Mouse (Mus musculus) midbrain, embryonic 15.5 days (tissue): Measurements from ENCODE around the gene Rpl18a. TPM values are rescaled to one million over a fixed set of nuclear protein-coding genes. Genes with fewer than 3 reads are reported as not detected.

Experiments used
- ATAC-seq: fragments of 200-750 bp; cut with Nextera tagmentation; replicated peaks from 2 replicates; pipeline ENCODE4 v1.8.0; 2017; ENCODE audit warnings: moderate TSS enrichment
- H3K27ac ChIP-seq: fragments of 300-500 bp; sonication (generic); 2 replicates; pipeline ENCODE4 v1.5.1; 2015; ENCODE audit warnings: mild to moderate bottlenecking, inconsistent platforms
- H3K27me3 ChIP-seq: fragments of 300-500 bp; sonication (generic); replicated peaks from 2 replicates; pipeline ENCODE4 v1.6.1; 2015; ENCODE audit warnings: inconsistent platforms
- H3K36me3 ChIP-seq: fragments of 300-500 bp; sonication (generic); replicated peaks from 2 replicates; pipeline ENCODE4 v1.6.1; 2015; ENCODE audit warnings: inconsistent platforms
- H3K4me1 ChIP-seq: fragments of 300-500 bp; sonication (generic); 2 replicates; pipeline ENCODE4 v1.6.1; 2015; ENCODE audit warnings: inconsistent platforms
- H3K4me2 ChIP-seq: fragments of 300-500 bp; sonication (generic); 2 replicates; pipeline ENCODE4 v1.6.1; 2015; ENCODE audit warnings: inconsistent platforms, mild to moderate bottlenecking, moderate library complexity
- H3K4me3 ChIP-seq: fragments of 300-500 bp; sonication (generic); 2 replicates; pipeline ENCODE4 v1.5.1; 2015; ENCODE audit warnings: mild to moderate bottlenecking, inconsistent platforms
- H3K9ac ChIP-seq: fragments of 300-500 bp; sonication (generic); 2 replicates; pipeline ENCODE4 v1.6.1; 2015; ENCODE audit warnings: mild to moderate bottlenecking, inconsistent platforms
- H3K9me3 ChIP-seq: fragments of 300-500 bp; sonication (generic); 2 replicates; pipeline ENCODE4 v1.6.1; 2016; ENCODE audit warnings: inconsistent platforms
- whole genome bisulfite sequencing: fragments of 180-500 bp; shearing (Covaris S2); methylation state at CpG from one replicate; pipeline ENCODE4 v1.1.7; 2015; ENCODE audit warnings: mixed read lengths; 5-methylcytosine and 5-hydroxymethylcytosine counted together
- microRNA counts: library from miRNA; unstranded; fragments of <30 nt; microRNA quantifications from one replicate; lab custom pipeline; 2016
- microRNA-seq: library from miRNA; unstranded; fragments of <30 nt; microRNA quantifications from one replicate; pipeline ENCODE4, GENCODE M21; 2016
- polyA plus RNA-seq: library from polyadenylated mRNA; unstranded; fragments of >200 nt; fragmentation: Nextera tagmentation; extraction: Ambion mirVana; gene quantifications from 2 replicates; pipeline ENCODE4 v1.2.1, GENCODE M21; 2015

Gene Rpl18a
- polyA plus RNA-seq, 1 experiment from 2014 or later = 2,093 TPM

GRCm38 (mm10) chr8:70846371-70847154, 50.6 kb downstream of the Rpl18a start:
- Histone ChIP-seq H3K4me2 (no peak overlapping the region), H3K9ac (no peak overlapping the region), H3K27ac (no peak overlapping the region), H3K9me3 (no peaks in the 10 kb centered on the region), H3K36me3 (no peaks in the 10 kb centered on the region), H3K4me3 (no peak overlapping the region), H3K4me1 (no peaks in the 10 kb centered on the region), H3K27me3 (no peaks in the 10 kb centered on the region)
- no peak for ATAC-seq
- 58% methylated on average over 15 of the region's 15 CpGs for WGBS

GRCm38 (mm10) chr8:70845108-70845507, 52.1 kb downstream of the Rpl18a start:
- Histone ChIP-seq H3K27me3 (no peaks in the 10 kb centered on the region), H3K36me3 (no peaks in the 10 kb centered on the region), H3K9ac (no peak overlapping the region), H3K9me3 (no peaks in the 10 kb centered on the region), H3K4me2 (no peak overlapping the region), H3K4me3 (no peak overlapping the region), H3K4me1 (peaks cover 8% of the 10 kb centered on the region), H3K27ac (no peak overlapping the region)
- no peak for ATAC-seq
- WGBS = 46% methylated on average over 5 of the region's 5 CpGs

MicroRNAs within 50 kb of the gene (microRNA counts, 519-probe panel; counts per million panel counts)
- not detected for microRNA mmu-miR-1969 (lab: Ali Mortazavi, UCI)

Small RNAs within 50 kb of the gene (microRNA-seq; reads per million reads assigned to microRNA genes)
- gene Mir1969 (14.0 reads per million, percentile 32 among the genes with 10 or more reads in this experiment), gene Mir7067 (0.92 reads per million)

Other genes starting within 250 kb of the Rpl18a start
- 70.1 and 74.5 TPM in 2 replicates for gene Pgpep1, start 237.0 kb downstream of the Rpl18a start, polyA plus RNA-seq
- 175 and 193 TPM in 2 replicates for gene Lsm4, start 224.2 kb downstream of the Rpl18a start, polyA plus RNA-seq
- 83.0 and 94.4 TPM in 2 replicates for gene Jund, start 198.5 kb downstream of the Rpl18a start, polyA plus RNA-seq
- gene Iqcn, start 194.0 kb downstream of the Rpl18a start, polyA plus RNA-seq = 0.05 and 0.14 TPM in 2 replicates
- gene Gm3336, start 178.9 kb downstream of the Rpl18a start, polyA plus RNA-seq = not detected in 2 replicates
- 0.15 and 0.46 TPM in 2 replicates for gene Pde4c, start 173.7 kb downstream of the Rpl18a start, polyA plus RNA-seq
- 473 and 487 TPM in 2 replicates for gene Rab3a, start 142.7 kb downstream of the Rpl18a start, polyA plus RNA-seq
- gene Mpv17l2, start 136.5 kb downstream of the Rpl18a start, polyA plus RNA-seq = 36.6 and 38.4 TPM in 2 replicates
- gene Pik3r2, start 120.7 kb downstream of the Rpl18a start, polyA plus RNA-seq = 113 TPM in 2 replicates
- 26.4 and 26.9 TPM in 2 replicates for gene Mast3, start 92.4 kb downstream of the Rpl18a start, polyA plus RNA-seq
- 0.10 and 0.36 TPM in 2 replicates for gene Il12rb1, start 89.0 kb downstream of the Rpl18a start, polyA plus RNA-seq
- 8.1 and 8.6 TPM in 2 replicates for gene Arrdc2, start 57.7 kb downstream of the Rpl18a start, polyA plus RNA-seq
- 19.0 and 20.6 TPM in 2 replicates for gene Kcnn1, start 34.2 kb downstream of the Rpl18a start, polyA plus RNA-seq
- gene Ccdc124, start 23.5 kb downstream of the Rpl18a start, polyA plus RNA-seq = 173 and 180 TPM in 2 replicates
- gene Slc5a5, start 4.7 kb downstream of the Rpl18a start, polyA plus RNA-seq = 1.9 and 2.0 TPM in 2 replicates
- gene Map1s, start 8.5 kb upstream of the Rpl18a start, polyA plus RNA-seq = 69.2 and 69.9 TPM in 2 replicates